Mouse (Mus musculus) G1E (cell line): ENCODE results near the gene P2ry1. TPM values are rescaled to one million over a fixed set of nuclear protein-coding genes. Genes with fewer than 3 reads are reported as not detected.

Experiments used
- ATAC-seq: 2 replicates; pipeline ENCODE4 v1.8.0; 2016; ENCODE audit warnings: mild to moderate bottlenecking; ENCODE audit not compliant: insufficient number of reproducible peaks, poor library complexity, low FRiP score, severe bottlenecking; ENCODE audit errors: extremely low read depth
- DNase-seq: peaks from one replicate; pipeline ENCODE4 v3.0.0; 2012; ENCODE audit warnings: low spot score
- H3K27me3 ChIP-seq: 2 replicates; pipeline ENCODE4 v1.6.1; 2012; ENCODE audit warnings: mild to moderate bottlenecking, low read length, inconsistent platforms; ENCODE audit not compliant: insufficient read depth
- H3K36me3 ChIP-seq: replicated peaks from 2 replicates; pipeline ENCODE3; 2012; ENCODE audit warnings: mild to moderate bottlenecking, inconsistent platforms
- H3K4me1 ChIP-seq: 2 replicates; pipeline ENCODE4 v1.6.1; 2012; ENCODE audit warnings: low read depth, low read length, inconsistent platforms, mixed read lengths; ENCODE audit not compliant: insufficient read depth
- H3K4me3 ChIP-seq: 2 replicates; pipeline ENCODE4 v1.5.1; 2012; ENCODE audit warnings: low read depth, mild to moderate bottlenecking, inconsistent platforms, low read length, moderate library complexity, mixed read lengths
- H3K9me3 ChIP-seq: replicated peaks from 2 replicates; pipeline ENCODE4 v1.6.1; 2012; ENCODE audit warnings: inconsistent platforms
- CTCF ChIP-seq: IDR thresholded peaks from 2 replicates; pipeline ENCODE4 v1.5.1; 2012; ENCODE audit warnings: low read depth, low read length, inconsistent platforms, mixed read lengths
- GATA1 ChIP-seq: IDR thresholded peaks from 2 replicates; pipeline ENCODE4 v1.6.1; 2012; ENCODE audit warnings: borderline replicate concordance, low read length, inconsistent platforms, mixed read lengths
- GATA2 ChIP-seq: IDR thresholded peaks from 2 replicates; pipeline ENCODE4 v1.6.1; 2012; ENCODE audit warnings: low read depth, low read length, inconsistent platforms, borderline replicate concordance
- POLR2AphosphoS5 ChIP-seq: IDR thresholded peaks from 2 replicates; pipeline ENCODE4 v1.6.1; 2012; ENCODE audit warnings: low read depth, low read length, inconsistent platforms; ENCODE audit not compliant: insufficient replicate concordance
- TAL1 ChIP-seq: conservative IDR thresholded peaks from 2 replicates; pipeline ENCODE4 v1.6.1; 2012; ENCODE audit warnings: low read depth, low read length, inconsistent platforms, mixed read lengths
- polyA plus RNA-seq: library from polyadenylated mRNA; stranded (reverse); fragments of >175 nt; gene quantifications from 2 replicates; pipeline ENCODE4 v1.2.3, GENCODE M21; 2012
- total RNA-seq, 2 experiments: library from RNA; stranded (forward) in 1 of 2; stranded (reverse) in 1 of 2; fragments of 200-1000 nt in 1 of 2; fragments of >200 nt in 1 of 2; fragmentation: Nextera tagmentation in 1 of 2; gene quantifications; 2 replicates each; pipeline ENCODE4 v1.2.3; 2014 to 2017

The P2ry1 gene
- total and polyA plus RNA-seq, 3 experiments = 3.8 to 29.1 (median 9.0) TPM

DNA sequence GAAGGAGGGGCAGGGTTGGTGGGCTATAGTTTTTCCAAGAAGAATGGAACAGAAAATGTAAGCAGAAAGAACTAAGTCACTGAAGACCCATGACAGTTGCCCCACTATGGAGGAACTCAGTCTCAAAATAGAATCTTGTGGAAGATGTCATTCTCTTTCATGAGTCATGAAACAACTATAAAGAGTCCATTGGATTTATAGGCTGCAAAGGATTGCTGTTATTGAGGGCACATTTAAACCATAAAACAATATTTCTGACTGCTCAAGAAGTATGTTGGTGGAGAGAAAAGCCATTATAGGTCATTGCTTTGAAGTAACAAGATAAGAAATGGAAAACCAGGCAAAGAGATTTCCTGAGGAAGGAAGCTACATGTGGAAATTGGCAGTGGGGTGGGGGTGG, 10.0 kb downstream of the P2ry1 start:
- no peak for DNase-seq
- H3K4me1 ChIP-seq = no peaks in the 10 kb centered on the region
- no peak overlapping the region for H3K4me3 ChIP-seq
- TF ChIP-seq TAL1 = no peak
- no peak for ATAC-seq
- no peaks in the 10 kb centered on the region for H3K9me3 ChIP-seq
- H3K27me3 ChIP-seq = peaks cover 3% of the 10 kb centered on the region; the same call in 1 of the 2 replicates
- H3K36me3 ChIP-seq = no peaks in the 10 kb centered on the region

DNA sequence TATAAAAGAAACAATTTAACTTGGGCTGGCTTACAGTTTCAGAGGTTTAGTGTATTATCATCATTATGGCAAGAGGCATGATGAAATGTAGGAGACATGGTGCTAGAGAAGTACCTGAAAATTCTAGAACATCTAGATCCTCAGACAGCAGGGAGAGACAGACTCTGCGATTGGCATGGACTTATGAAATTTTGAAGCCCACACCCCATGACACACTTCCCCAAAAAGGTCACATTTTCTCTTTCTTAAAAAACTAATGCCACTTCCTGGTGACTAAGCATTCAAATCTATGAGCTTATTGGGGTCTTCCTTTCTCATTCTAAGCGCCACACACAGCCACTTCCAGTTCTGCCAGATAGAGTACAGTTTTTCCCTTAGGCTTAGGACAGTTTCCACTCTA, 14.1 kb downstream of the P2ry1 start:
- TF ChIP-seq GATA2 (no peak), TAL1 (no peak), GATA1 (no peak), POLR2AphosphoS5 (no peak), CTCF (no peak)
- H3K4me3 ChIP-seq = no peak overlapping the region
- no peak for DNase-seq
- no peaks in the 10 kb centered on the region for H3K9me3 ChIP-seq
- no peaks in the 10 kb centered on the region for H3K36me3 ChIP-seq
- no peaks in the 10 kb centered on the region for H3K4me1 ChIP-seq
- ATAC-seq = no peak
- H3K27me3 ChIP-seq = peaks cover 3% of the 10 kb centered on the region; the same call in 1 of the 2 replicates

DNA sequence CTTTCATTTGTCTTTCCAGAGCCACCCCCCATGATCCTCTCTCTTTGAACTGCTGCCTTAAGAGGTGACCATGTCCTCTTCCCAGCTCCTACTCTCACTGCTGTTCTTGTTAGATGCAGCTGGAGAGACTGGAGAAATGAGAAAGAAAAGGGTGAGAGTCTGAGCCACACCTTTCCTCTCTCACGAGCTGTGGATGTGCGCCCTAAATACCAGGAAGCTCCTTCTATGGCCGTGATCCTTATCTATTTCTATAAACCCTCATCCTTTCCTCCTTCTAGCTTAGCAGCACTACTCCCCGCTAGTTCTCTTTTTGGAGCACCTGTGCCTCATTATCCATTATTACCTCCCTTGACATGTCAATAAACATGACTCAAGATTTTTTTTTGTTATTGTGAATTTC, 29.5 kb downstream of the P2ry1 start:
- TF ChIP-seq POLR2AphosphoS5 = no peak
- no peak for TF ChIP-seq GATA2
- TF ChIP-seq TAL1 = no peak
- no peak for TF ChIP-seq CTCF
- no peak for TF ChIP-seq GATA1
- Histone ChIP-seq H3K4me1 (peaks cover 2% of the 10 kb centered on the region; the same call in 1 of the 2 replicates), H3K4me3 (no peak overlapping the region), H3K9me3 (no peaks in the 10 kb centered on the region), H3K36me3 (no peaks in the 10 kb centered on the region), H3K27me3 (no peaks in the 10 kb centered on the region)
- DNase-seq (no peak), ATAC-seq (no peak)

DNA sequence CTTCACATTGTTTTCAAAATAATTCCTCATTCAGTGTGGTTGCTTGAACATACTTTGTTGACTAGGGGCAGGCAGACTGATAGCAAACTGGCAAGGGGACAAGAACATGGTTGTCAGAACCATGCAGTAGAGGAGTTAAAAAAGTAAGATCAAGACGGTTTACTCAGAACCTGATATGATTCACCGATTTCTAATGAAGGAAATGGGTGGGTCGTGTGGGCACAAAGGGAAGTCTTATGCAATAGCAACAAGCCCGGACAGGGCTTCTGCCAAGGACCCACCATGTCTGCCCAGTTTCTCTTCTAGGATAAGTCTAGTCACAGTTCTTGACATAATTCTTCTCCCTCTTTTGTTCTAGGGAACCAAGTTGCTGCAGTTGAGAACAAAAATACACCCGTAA, 33.0 kb downstream of the P2ry1 start:
- H3K36me3 ChIP-seq = no peaks in the 10 kb centered on the region
- no peak for TF ChIP-seq POLR2AphosphoS5
- no peak for TF ChIP-seq CTCF
- no peak for TF ChIP-seq TAL1
- no peak for TF ChIP-seq GATA2
- TF ChIP-seq GATA1 = no peak
- H3K27me3 ChIP-seq = no peaks in the 10 kb centered on the region
- peaks cover 2% of the 10 kb centered on the region; the same call in 1 of the 2 replicates for H3K4me1 ChIP-seq
- ATAC-seq (no peak), DNase-seq (no peak)
- no peaks in the 10 kb centered on the region for H3K9me3 ChIP-seq
- no peak overlapping the region for H3K4me3 ChIP-seq

DNA sequence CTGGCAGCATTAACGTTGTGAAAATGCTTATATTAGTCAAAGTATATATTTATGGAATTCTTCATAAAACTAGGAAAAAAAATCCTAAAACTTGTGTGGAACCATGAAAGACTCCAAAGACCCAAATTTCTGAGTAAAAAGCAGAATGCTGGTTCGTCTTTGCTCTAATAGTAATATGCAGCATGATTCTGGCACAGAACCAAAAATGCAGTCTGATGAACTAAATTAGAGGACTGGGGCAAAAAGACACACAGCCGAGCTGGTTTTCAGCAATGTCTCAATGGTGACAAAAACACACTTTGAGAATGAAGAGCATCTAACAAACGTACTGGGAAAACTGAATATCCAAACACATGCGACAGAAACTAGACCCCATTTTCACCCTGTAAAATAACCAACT, 37.3 kb downstream of the P2ry1 start:
- Histone ChIP-seq H3K36me3 (no peaks in the 10 kb centered on the region), H3K27me3 (no peaks in the 10 kb centered on the region), H3K4me3 (no peak overlapping the region), H3K9me3 (no peaks in the 10 kb centered on the region), H3K4me1 (no peaks in the 10 kb centered on the region)
- no peak for ATAC-seq
- DNase-seq = no peak
- TF ChIP-seq CTCF (no peak), GATA1 (no peak), TAL1 (no peak), POLR2AphosphoS5 (no peak)

DNA sequence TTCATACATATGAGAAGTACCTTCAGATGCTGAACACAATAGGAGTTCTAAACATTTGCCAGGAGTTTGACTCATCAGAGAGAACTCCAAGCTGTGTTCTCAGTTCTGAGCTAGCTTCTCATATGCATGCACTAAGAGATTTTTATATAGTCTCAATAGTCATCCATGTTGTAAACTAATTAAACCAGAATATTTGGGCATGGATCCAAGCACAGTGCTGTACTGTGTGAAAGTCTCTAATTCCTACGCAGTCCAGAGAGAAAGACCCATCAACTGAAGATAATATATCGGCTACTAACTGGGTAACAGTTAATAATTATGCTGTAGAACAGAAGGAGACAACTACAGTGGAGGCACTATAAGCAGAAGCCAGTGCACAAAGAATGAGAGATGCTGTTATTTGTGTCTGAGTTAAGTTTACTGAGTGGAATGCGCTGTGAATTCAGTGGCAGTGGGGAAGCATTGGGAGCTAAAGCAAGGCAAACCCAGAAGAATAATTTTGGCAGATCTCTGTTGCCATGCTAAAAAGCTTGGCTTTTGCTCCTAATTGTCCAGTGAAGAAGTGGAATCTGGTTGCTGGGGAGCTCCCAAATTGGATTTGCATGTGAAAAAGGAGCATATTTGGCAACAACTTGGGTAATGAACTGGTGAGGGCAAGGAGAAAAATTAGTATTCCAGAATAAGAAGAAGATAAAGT, 47.5 kb downstream of the P2ry1 start:
- Histone ChIP-seq H3K4me1 (no peaks in the 10 kb centered on the region), H3K27me3 (no peaks in the 10 kb centered on the region), H3K9me3 (no peaks in the 10 kb centered on the region), H3K36me3 (no peaks in the 10 kb centered on the region), H3K4me3 (no peak overlapping the region)
- ATAC-seq = no peak
- TF ChIP-seq TAL1 (no peak), CTCF (no peak), POLR2AphosphoS5 (no peak), GATA1 (no peak), GATA2 (no peak)
- no peak for DNase-seq
